Comparison of ENCODE assay signal across 9 mouse cellular contexts in the genomic region with DNA sequence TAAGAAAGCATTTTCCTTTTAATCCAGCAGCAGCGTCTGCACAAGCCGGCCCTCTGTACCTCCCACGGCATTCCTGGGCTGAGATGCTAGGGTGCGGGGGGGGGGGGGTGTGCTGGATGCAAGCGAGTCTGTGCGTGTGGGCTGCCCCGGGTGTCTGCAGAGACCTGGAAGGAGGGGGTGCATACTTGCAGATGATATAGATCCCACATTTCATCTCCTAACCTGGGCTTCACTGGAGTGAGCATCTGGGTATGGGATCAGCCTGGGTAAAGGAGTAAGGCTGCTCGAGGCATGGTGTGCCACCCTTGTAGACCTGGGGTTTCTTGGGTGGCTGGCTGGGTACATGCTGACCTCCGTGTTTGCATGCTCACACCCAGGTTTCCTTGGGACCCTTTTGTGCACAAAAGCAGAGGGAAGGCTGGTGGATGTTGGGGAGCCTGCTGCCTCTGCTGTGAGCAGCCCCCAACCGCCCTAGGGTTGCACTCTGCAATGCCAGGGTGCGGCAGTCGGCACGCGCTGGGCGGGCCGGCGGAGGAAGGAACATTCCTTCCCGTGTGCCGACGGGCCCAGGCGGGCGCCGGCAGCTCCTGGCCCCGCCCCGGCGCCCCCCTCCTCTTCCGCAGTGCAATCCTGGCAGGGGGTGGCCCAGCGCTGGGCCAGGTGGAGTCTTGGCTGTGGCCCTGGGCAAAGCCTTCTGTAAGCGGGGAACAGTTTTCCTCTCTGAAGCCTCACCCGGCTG. TPM values are rescaled to one million over a fixed set of nuclear protein-coding genes. Genes with fewer than 3 reads are reported as not detected.
DNase-seq lines count a peak whose midpoint lies in the region; ATAC-seq and TF ChIP-seq lines count a peak whose summit lies in the region.
"Had no signal": no experiment of that assay in that cellular context is flagged by ENCODE, and none has a peak within 500 bp of the region (broad histone marks: within the 10 kb centered on the region; RNA-seq: fewer than 3 reads in every experiment).

No protein-coding gene starts in this region.

- WGBS in hindbrain, embryonic 10.5 days = 1% methylated on average over 30 of the region's 30 CpGs
- WGBS in liver, adult 2 months = 6% methylated on average over 30 of the region's 30 CpGs
- 1% methylated on average over 26 of the region's 30 CpGs for WGBS in midbrain, embryonic 15.5 days

- DNase-seq in spleen, postnatal 10 days (ENCODE audit: low spot score in 2 of 2) = peak; percentile 45 to 50
- no peak for DNase-seq in spleen, adult 12 weeks (ENCODE audit: low spot score)
- DNase-seq in hindbrain, embryonic 10.5 days (ENCODE audit: low spot score) = peak; percentile 46
- DNase-seq in liver, adult 2 months (ENCODE audit: extremely low read depth, low read depth, low spot score) = no peak
- no peak for DNase-seq in left cerebral cortex, postnatal 36 days (ENCODE audit: low spot score in 2 of 2)
- no peak for DNase-seq in layer of hippocampus, postnatal 14 days (ENCODE audit: low spot score in 2 of 2)

- H3K36me3 ChIP-seq in hindbrain, embryonic 10.5 days = peaks cover 61% of the 10 kb centered on the region
- no peaks in the 10 kb centered on the region for H3K36me3 ChIP-seq in liver, adult 2 months (ENCODE audit: control insufficient read depth, insufficient read depth, low read length)
- H3K36me3 ChIP-seq in midbrain, embryonic 15.5 days (replicated peaks) = no peaks in the 10 kb centered on the region

- H3K27me3 ChIP-seq in hindbrain, embryonic 10.5 days (ENCODE audit: insufficient read depth, poor library complexity, severe bottlenecking) = peaks cover 74% of the 10 kb centered on the region
- 0 out of 2 replicates have a peak, but pooled peaks cover 3% of the 10 kb centered on the region for H3K27me3 ChIP-seq in liver, adult 2 months (ENCODE audit: control insufficient read depth, insufficient read depth, low read length)
- peaks cover 9% of the 10 kb centered on the region for H3K27me3 ChIP-seq in midbrain, embryonic 15.5 days (replicated peaks)

- no peak for ATAC-seq in midbrain, embryonic 15.5 days (replicated peaks)

- peak overlapping the region; percentile 90 for H3K27ac ChIP-seq in brown adipose tissue, adult 24 weeks (replicated peaks; ENCODE audit: low read depth, low read length)
- peak overlapping the region; percentile 98 for H3K27ac ChIP-seq in hindbrain, embryonic 10.5 days
- peak overlapping the region; percentile 40 for H3K27ac ChIP-seq in liver, adult 2 months (replicated peaks; ENCODE audit: insufficient read depth, low read depth, low read length)
- H3K27ac ChIP-seq in midbrain, embryonic 15.5 days = peak overlapping the region; percentile 81

- peak overlapping the region; percentile 36 for H3K9ac ChIP-seq in liver, adult 2 months (ENCODE audit: low read depth, low read length)
- peak overlapping the region; percentile 41 for H3K9ac ChIP-seq in midbrain, embryonic 15.5 days

- peak overlapping the region; percentile 56 for H3K4me3 ChIP-seq in brown adipose tissue, adult 24 weeks (ENCODE audit: insufficient read depth, low read depth, low read length)
- H3K4me3 ChIP-seq in hindbrain, embryonic 10.5 days = peak overlapping the region; percentile 88
- peak overlapping the region; percentile 53 for H3K4me3 ChIP-seq in liver, adult 2 months (ENCODE audit: insufficient read depth, low read depth, low read length)
- H3K4me3 ChIP-seq in midbrain, embryonic 15.5 days = peak overlapping the region; percentile 49

- no peak for TF ChIP-seq POLR2A in liver, adult 2 months (IDR thresholded peaks at IDR 0.05; ENCODE audit: extremely low read depth, insufficient read depth, low read length)

- intact Hi-C loops in left cerebral cortex, postnatal 36 days (cut with DNase I) = loop anchor here (2.0 to 10.0 kb wide), 2 partner anchors 42 to 176 kb away; no protein-coding TSS in a partner anchor

- TF ChIP-seq CTCF in liver, adult 2 months (IDR thresholded peaks at IDR 0.05; ENCODE audit: low read depth, low read length) = no peak

- no peaks in the 10 kb centered on the region for H3K79me2 ChIP-seq in liver, adult 2 months (ENCODE audit: control insufficient read depth, insufficient read depth, low read length)

- H3K9me3 ChIP-seq in hindbrain, embryonic 10.5 days = no peaks in the 10 kb centered on the region
- H3K9me3 ChIP-seq in midbrain, embryonic 15.5 days = no peaks in the 10 kb centered on the region

- peak overlapping the region; percentile 89 for H3K4me2 ChIP-seq in midbrain, embryonic 15.5 days

- peaks cover 15% of the 10 kb centered on the region; the same call in 1 of the 2 replicates for H3K4me1 ChIP-seq in brown adipose tissue, adult 24 weeks (ENCODE audit: control insufficient read depth, insufficient read depth, insufficient read length, low read length)
- H3K4me1 ChIP-seq in hindbrain, embryonic 10.5 days (replicated peaks) = peaks cover 96% of the 10 kb centered on the region
- no peaks in the 10 kb centered on the region for H3K4me1 ChIP-seq in liver, adult 2 months (ENCODE audit: control insufficient read depth, insufficient read depth, low read length)
- H3K4me1 ChIP-seq in midbrain, embryonic 15.5 days = peaks cover 65% of the 10 kb centered on the region

RNA-seq across cellular contexts. Expression of a gene that starts 3.3 kb away (rescaled TPM):
- 4.6 and 29.0 TPM in 2 replicates for polyA plus RNA-seq in brown adipose tissue, adult 24 weeks (2012; ENCODE audit: insufficient read depth, insufficient read length, missing spikeins)
- 40.9 and 51.2 TPM in 2 replicates for polyA plus RNA-seq in hindbrain, embryonic 10.5 days (2016; fragmentation: Nextera tagmentation; extraction: Ambion mirVana)
- 4.2 and 5.5 TPM in 2 replicates for total RNA-seq in liver, adult 2 months (2014; rRNA removed)
- polyA plus RNA-seq in liver, adult 2 months (2012; rRNA removed) = 9.2 and 9.5 TPM in 2 replicates
- polyA plus RNA-seq in midbrain, embryonic 15.5 days (2015; fragmentation: Nextera tagmentation; extraction: Ambion mirVana) = 20.4 and 21.8 TPM in 2 replicates
- 10 to 100 TPM; 22.6 to 23.6 TPM for total RNA-seq in left cerebral cortex, postnatal 36 days (2021)
- 10 to 100 TPM; 35.8 to 39.7 TPM for total RNA-seq in layer of hippocampus, postnatal 14 days (2021)

RNA-seq across cellular contexts. Expression of a gene that starts 38.4 kb away (rescaled TPM):
- polyA plus RNA-seq in brown adipose tissue, adult 24 weeks (2012; ENCODE audit: insufficient read depth, insufficient read length, missing spikeins) = 4.8 and 5.2 TPM in 2 replicates
- 32.1 and 52.5 TPM in 2 replicates for polyA plus RNA-seq in hindbrain, embryonic 10.5 days (2016; fragmentation: Nextera tagmentation; extraction: Ambion mirVana)
- 1.9 and 2.7 TPM in 2 replicates for total RNA-seq in liver, adult 2 months (2014; rRNA removed)
- polyA plus RNA-seq in liver, adult 2 months (2012; rRNA removed) = 7.1 and 8.6 TPM in 2 replicates
- polyA plus RNA-seq in midbrain, embryonic 15.5 days (2015; fragmentation: Nextera tagmentation; extraction: Ambion mirVana) = 80.3 and 84.2 TPM in 2 replicates
- total RNA-seq in left cerebral cortex, postnatal 36 days (2021) = 100 to 1,000 TPM; 257 to 267 TPM
- 100 to 1,000 TPM; 357 to 365 TPM for total RNA-seq in layer of hippocampus, postnatal 14 days (2021)

RNA-seq across cellular contexts. Expression of a gene that starts 45.6 kb away (rescaled TPM):
- polyA plus RNA-seq in brown adipose tissue, adult 24 weeks (2012; ENCODE audit: insufficient read depth, insufficient read length, missing spikeins) = not detected in 2 replicates
- polyA plus RNA-seq in hindbrain, embryonic 10.5 days (2016; fragmentation: Nextera tagmentation; extraction: Ambion mirVana) = not detected in 2 replicates
- not detected in 2 replicates for total RNA-seq in liver, adult 2 months (2014; rRNA removed)
- polyA plus RNA-seq in liver, adult 2 months (2012; rRNA removed) = not detected in 2 replicates
- polyA plus RNA-seq in midbrain, embryonic 15.5 days (2015; fragmentation: Nextera tagmentation; extraction: Ambion mirVana) = 0.41 TPM in 1 of 2 replicates, not detected in the other
- under 1 TPM in 1 of 2 experiments, not detected in 1; 0.94 TPM for total RNA-seq in left cerebral cortex, postnatal 36 days (2021)
- total RNA-seq in layer of hippocampus, postnatal 14 days (2021) = not detected
- polyA plus RNA-seq: testis, adult 2 months had no signal

Comparison
In these comparisons a context has a peak if more than half of its experiments do, and no peak if none do; other contexts are left out.
1. DNase-seq: peak in spleen, postnatal 10 days (2 of 2) and hindbrain, embryonic 10.5 days (single experiment); none in spleen, adult 12 weeks (single experiment), liver, adult 2 months (single experiment), left cerebral cortex, postnatal 36 days (0 of 2) and layer of hippocampus, postnatal 14 days (0 of 2).
2. H3K27ac ChIP-seq: peak in every context shown above with its lines; median percentile 98 in hindbrain, embryonic 10.5 days; 90 in brown adipose tissue, adult 24 weeks; 81 in midbrain, embryonic 15.5 days; 40 in liver, adult 2 months.
3. Peak in every context shown above with its lines, with median percentiles within 50 percentile points of each other: H3K4me3 ChIP-seq.